Mouse (Mus musculus): ENCODE results near the gene Gdf1. TPM values are rescaled to one million over a fixed set of nuclear protein-coding genes. Genes with fewer than 3 reads are reported as not detected.

Gdf1 gene
- polyA plus RNA-seq (2014; fragmentation: Nextera tagmentation; extraction: Ambion mirVana) = not detected in 2 replicates

GRCm38 (mm10) chr8:70329124-70329834 is at the start of gene Gdf1:
Gene Gdf1, plus strand, starts transcription at chr8:70329817.
- no peak within 1 kb of the TSS for H3K4me3 ChIP-seq (replicated peaks; ENCODE audit: low read depth, low read length)

DNA sequence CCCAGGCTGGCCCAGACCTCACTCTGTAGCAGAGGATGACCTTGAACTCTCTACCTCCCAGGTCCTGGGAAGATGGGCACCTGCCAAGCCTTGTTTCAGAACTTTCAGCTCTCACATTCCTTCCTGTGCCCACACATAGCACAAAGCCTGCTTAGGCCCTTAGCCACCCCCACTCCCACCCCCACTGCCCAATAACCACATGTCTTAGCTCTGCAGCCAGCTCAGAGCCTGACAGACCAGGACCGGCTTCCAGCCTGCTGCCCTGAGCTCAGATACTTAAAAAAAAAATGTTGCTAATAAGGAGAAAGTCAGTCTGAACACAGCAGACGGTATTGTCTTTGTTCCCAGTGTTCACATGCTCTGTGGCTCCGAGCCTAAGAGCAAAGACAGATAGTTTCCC is 48.6 kb upstream of the Gdf1 start:
- 28% methylated on average over 3 of the region's 3 CpGs for WGBS
- H3K4me1 ChIP-seq (ENCODE audit: control insufficient read depth, insufficient read depth, low read length) = 0 out of 2 replicates have a peak, but pooled peaks cover 12% of the 10 kb centered on the region
- peaks cover 10% of the 10 kb centered on the region for H3K36me3 ChIP-seq (ENCODE audit: control insufficient read depth, insufficient read depth, low read length)
- H3K4me2 ChIP-seq (ENCODE audit: low read length) = no peak overlapping the region
- H3K9me3 ChIP-seq (ENCODE audit: control insufficient read depth, low read length) = no peaks in the 10 kb centered on the region
- no peaks in the 10 kb centered on the region for H3K27me3 ChIP-seq (ENCODE audit: control insufficient read depth, insufficient read depth, low read length)
- no peak overlapping the region for H3K9ac ChIP-seq (replicated peaks; ENCODE audit: low read length)
- no peak for ATAC-seq (ENCODE audit: low FRiP score, low TSS enrichment)
- no peak overlapping the region for H3K27ac ChIP-seq (replicated peaks; ENCODE audit: low read depth, low read length)
- no peak for DNase-seq
- H3K4me3 ChIP-seq (replicated peaks; ENCODE audit: low read depth, low read length) = no peak overlapping the region

More at GRCm38 (mm10) chr8:70329124-70329834, at the start of gene Gdf1:
- DNase-seq = no peak
- peak within 1 kb of the TSS; percentile 26; the same call in 1 of the 2 replicates for H3K27ac ChIP-seq (replicated peaks; ENCODE audit: low read depth, low read length)
- H3K9ac ChIP-seq (replicated peaks; ENCODE audit: low read length) = no peak within 1 kb of the TSS; the same call in 1 of the 2 replicates
- peaks cover 80% of the 10 kb centered on the region for H3K36me3 ChIP-seq (ENCODE audit: control insufficient read depth, insufficient read depth, low read length)
- no peak for ATAC-seq (ENCODE audit: low FRiP score, low TSS enrichment)
- H3K4me2 ChIP-seq (ENCODE audit: low read length) = 0 out of 2 replicates have a peak within 1 kb of the TSS, but pooled peaks have one; percentile 21
- H3K4me1 ChIP-seq (ENCODE audit: control insufficient read depth, insufficient read depth, low read length) = peaks cover 15% of the 10 kb centered on the region; the same call in 1 of the 2 replicates
- 26% methylated on average over 14 of the region's 14 CpGs for WGBS
- H3K27me3 ChIP-seq (ENCODE audit: control insufficient read depth, insufficient read depth, low read length) = no peaks in the 10 kb centered on the region
- no peaks in the 10 kb centered on the region for H3K9me3 ChIP-seq (ENCODE audit: control insufficient read depth, low read length)

GRCm38 (mm10) chr8:70282603-70283135 is 46.9 kb upstream of the Gdf1 start, which contains the start of gene Homer3:
Gene Homer3, plus strand, starts transcription at chr8:70282827.
- peak within 1 kb of the TSS; percentile 65 for H3K4me2 ChIP-seq (ENCODE audit: low read length)
- H3K9me3 ChIP-seq (ENCODE audit: control insufficient read depth, low read length) = no peaks in the 10 kb centered on the region
- peak; percentile 88 for DNase-seq
- peak within 1 kb of the TSS; percentile 71 for H3K27ac ChIP-seq (replicated peaks; ENCODE audit: low read depth, low read length)
- peaks cover 26% of the 10 kb centered on the region for H3K36me3 ChIP-seq (ENCODE audit: control insufficient read depth, insufficient read depth, low read length)
- peak within 1 kb of the TSS; percentile 78 for H3K4me3 ChIP-seq (replicated peaks; ENCODE audit: low read depth, low read length)
- no peaks in the 10 kb centered on the region for H3K27me3 ChIP-seq (ENCODE audit: control insufficient read depth, insufficient read depth, low read length)
- H3K4me1 ChIP-seq (ENCODE audit: control insufficient read depth, insufficient read depth, low read length) = 0 out of 2 replicates have a peak, but pooled peaks cover 12% of the 10 kb centered on the region
- peak within 1 kb of the TSS; percentile 86 for H3K9ac ChIP-seq (replicated peaks; ENCODE audit: low read length)
- WGBS = 2% methylated on average over 36 of the region's 36 CpGs
- ATAC-seq (ENCODE audit: low FRiP score, low TSS enrichment) = peak; percentile 91

- WGBS = under 1% methylated on average over 55 of the region's 55 CpGs
- Histone ChIP-seq H3K9ac (replicated peaks; ENCODE audit: low read length) (peak overlapping the region; percentile 86), H3K4me1 (ENCODE audit: control insufficient read depth, insufficient read depth, low read length) (0 out of 2 replicates have a peak, but pooled peaks cover 12% of the 10 kb centered on the region), H3K27ac (replicated peaks; ENCODE audit: low read depth, low read length) (peak overlapping the region; percentile 71), H3K36me3 (ENCODE audit: control insufficient read depth, insufficient read depth, low read length) (peaks cover 32% of the 10 kb centered on the region), H3K4me2 (ENCODE audit: low read length) (peak overlapping the region; percentile 65), H3K4me3 (replicated peaks; ENCODE audit: low read depth, low read length) (peak overlapping the region; percentile 78), H3K9me3 (ENCODE audit: control insufficient read depth, low read length) (no peaks in the 10 kb centered on the region), H3K27me3 (ENCODE audit: control insufficient read depth, insufficient read depth, low read length) (no peaks in the 10 kb centered on the region)
- ATAC-seq (ENCODE audit: low FRiP score, low TSS enrichment) (peak; percentile 67), DNase-seq (peak; percentile 58)
Measured at GRCm38 (mm10) chr8:70283136-70284077, 46.2 kb upstream of the Gdf1 start.

GRCm38 (mm10) chr8:70284421-70284820 is 45.2 kb upstream of the Gdf1 start:
- 60% methylated on average over 5 of the region's 5 CpGs for WGBS
- Histone ChIP-seq H3K9ac (replicated peaks; ENCODE audit: low read length) (no peak overlapping the region), H3K4me1 (ENCODE audit: control insufficient read depth, insufficient read depth, low read length) (0 out of 2 replicates have a peak, but pooled peaks cover 12% of the 10 kb centered on the region), H3K9me3 (ENCODE audit: control insufficient read depth, low read length) (no peaks in the 10 kb centered on the region), H3K4me2 (ENCODE audit: low read length) (peak overlapping the region; percentile 28), H3K36me3 (ENCODE audit: control insufficient read depth, insufficient read depth, low read length) (peaks cover 39% of the 10 kb centered on the region), H3K27ac (replicated peaks; ENCODE audit: low read depth, low read length) (no peak overlapping the region), H3K4me3 (replicated peaks; ENCODE audit: low read depth, low read length) (no peak overlapping the region), H3K27me3 (ENCODE audit: control insufficient read depth, insufficient read depth, low read length) (no peaks in the 10 kb centered on the region)
- DNase-seq = no peak
- no peak for ATAC-seq (ENCODE audit: low FRiP score, low TSS enrichment)

- DNase-seq = no peak
- WGBS = 97% methylated on average over 15 of the region's 15 CpGs
Measured at GRCm38 (mm10) chr8:70285304-70285703, 44.3 kb upstream of the Gdf1 start.

GRCm38 (mm10) chr8:70286737-70287136 is 42.9 kb upstream of the Gdf1 start:
- Histone ChIP-seq H3K9me3 (ENCODE audit: control insufficient read depth, low read length) (no peaks in the 10 kb centered on the region), H3K4me2 (ENCODE audit: low read length) (no peak overlapping the region), H3K27me3 (ENCODE audit: control insufficient read depth, insufficient read depth, low read length) (no peaks in the 10 kb centered on the region), H3K4me1 (ENCODE audit: control insufficient read depth, insufficient read depth, low read length) (0 out of 2 replicates have a peak, but pooled peaks cover 12% of the 10 kb centered on the region), H3K36me3 (ENCODE audit: control insufficient read depth, insufficient read depth, low read length) (peaks cover 59% of the 10 kb centered on the region), H3K9ac (replicated peaks; ENCODE audit: low read length) (no peak overlapping the region), H3K4me3 (replicated peaks; ENCODE audit: low read depth, low read length) (no peak overlapping the region), H3K27ac (replicated peaks; ENCODE audit: low read depth, low read length) (no peak overlapping the region)
- 90% methylated on average over 8 of the region's 8 CpGs for WGBS
- no peak for DNase-seq
- no peak for ATAC-seq (ENCODE audit: low FRiP score, low TSS enrichment)

More at GRCm38 (mm10) chr8:70285304-70285703, 44.3 kb upstream of the Gdf1 start:
- H3K27ac ChIP-seq (replicated peaks; ENCODE audit: low read depth, low read length) = no peak overlapping the region
- ATAC-seq (ENCODE audit: low FRiP score, low TSS enrichment) = no peak
- H3K4me2 ChIP-seq (ENCODE audit: low read length) = no peak overlapping the region
- H3K4me1 ChIP-seq (ENCODE audit: control insufficient read depth, insufficient read depth, low read length) = 0 out of 2 replicates have a peak, but pooled peaks cover 12% of the 10 kb centered on the region
- H3K9ac ChIP-seq (replicated peaks; ENCODE audit: low read length) = no peak overlapping the region
- peaks cover 46% of the 10 kb centered on the region for H3K36me3 ChIP-seq (ENCODE audit: control insufficient read depth, insufficient read depth, low read length)
- H3K4me3 ChIP-seq (replicated peaks; ENCODE audit: low read depth, low read length) = no peak overlapping the region
- H3K27me3 ChIP-seq (ENCODE audit: control insufficient read depth, insufficient read depth, low read length) = no peaks in the 10 kb centered on the region
- H3K9me3 ChIP-seq (ENCODE audit: control insufficient read depth, low read length) = no peaks in the 10 kb centered on the region

- Histone ChIP-seq H3K4me3 (replicated peaks; ENCODE audit: low read depth, low read length) (no peak overlapping the region), H3K4me2 (ENCODE audit: low read length) (no peak overlapping the region), H3K36me3 (ENCODE audit: control insufficient read depth, insufficient read depth, low read length) (peaks cover 92% of the 10 kb centered on the region), H3K4me1 (ENCODE audit: control insufficient read depth, insufficient read depth, low read length) (no peaks in the 10 kb centered on the region), H3K9ac (replicated peaks; ENCODE audit: low read length) (no peak overlapping the region), H3K9me3 (ENCODE audit: control insufficient read depth, low read length) (no peaks in the 10 kb centered on the region), H3K27me3 (ENCODE audit: control insufficient read depth, insufficient read depth, low read length) (no peaks in the 10 kb centered on the region), H3K27ac (replicated peaks; ENCODE audit: low read depth, low read length) (no peak overlapping the region)
- DNase-seq (no peak), ATAC-seq (ENCODE audit: low FRiP score, low TSS enrichment) (no peak)
- 85% methylated on average over 5 of the region's 5 CpGs for WGBS
Measured at GRCm38 (mm10) chr8:70293988-70294405, 35.6 kb upstream of the Gdf1 start.

Measured in midbrain, embryonic 14.5 days (tissue).